Comparison of ENCODE assay signal across 9 mouse cellular contexts in genomic region chr4:119239181-119239682, GRCm38 (mm10). TPM values are rescaled to one million over a fixed set of nuclear protein-coding genes. Genes with fewer than 3 reads are reported as not detected.
A peak's percentile ranks its signal among the peaks of the same experiment; 100 is the strongest.
DNase-seq lines count a peak whose midpoint lies in the region; ATAC-seq and TF ChIP-seq lines count a peak whose summit lies in the region.
"Had no signal": no experiment of that assay in that cellular context is flagged by ENCODE, and none has a peak within 500 bp of the region (broad histone marks: within the 10 kb centered on the region; RNA-seq: fewer than 3 reads in every experiment).

No protein-coding gene starts in this region.

- H3K36me3 ChIP-seq in erythroblast, embryonic 14.5 days (ENCODE audit: control insufficient read depth) = peaks cover 25% of the 10 kb centered on the region
- peaks cover 56% of the 10 kb centered on the region for H3K36me3 ChIP-seq in hindbrain, embryonic 14.5 days (replicated peaks; ENCODE audit: control insufficient read depth, insufficient read depth)
- H3K36me3 ChIP-seq in neural tube, embryonic 14.5 days (ENCODE audit: control insufficient read depth, insufficient read depth, low read length) = peaks cover 36% of the 10 kb centered on the region; the same call in 1 of the 2 replicates

- peak; percentile 75 for ATAC-seq in hindbrain, embryonic 14.5 days (ENCODE audit: low FRiP score)
- peak; percentile 53; the same call in 1 of the 2 replicates for ATAC-seq in neural tube, embryonic 14.5 days (ENCODE audit: low read depth)

- DNase-seq in layer of hippocampus, adult 18-20 months (ENCODE audit: low spot score in 2 of 2) = peak; percentile 39 to 63
- no peak for DNase-seq in layer of hippocampus, postnatal 36 days
- DNase-seq in ZHBTc4 (ENCODE audit: low read depth, low spot score) = peak; percentile 90
- DNase-seq in hindbrain, embryonic 14.5 days (ENCODE audit: low spot score) = peak; percentile 87
- peak; percentile 34 for DNase-seq in lung, adult 2 months
- DNase-seq in urinary bladder, adult 2 months (ENCODE audit: low spot score) = no peak

- no peak for TF ChIP-seq POLR2A in lung, adult 2 months (IDR thresholded peaks at IDR 0.05; ENCODE audit: borderline replicate concordance, extremely low read depth, low read depth, low read length)

- TF ChIP-seq CTCF in lung, adult 2 months (IDR thresholded peaks at IDR 0.05; ENCODE audit: insufficient read depth, low read length) = peak; percentile 45; the same call in 1 of the 2 replicates

- peaks cover 31% of the 10 kb centered on the region for H3K4me1 ChIP-seq in erythroblast, embryonic 14.5 days (ENCODE audit: control insufficient read depth)
- H3K4me1 ChIP-seq in hindbrain, embryonic 14.5 days (replicated peaks; ENCODE audit: control insufficient read depth, insufficient read depth, low read length) = peaks cover 3% of the 10 kb centered on the region; the same call in 1 of the 2 replicates
- H3K4me1 ChIP-seq in lung, adult 2 months (ENCODE audit: control insufficient read depth, insufficient read depth, low read length) = no peaks in the 10 kb centered on the region; the same call in 1 of the 2 replicates
- H3K4me1 ChIP-seq in neural tube, embryonic 14.5 days (ENCODE audit: control insufficient read depth, insufficient read depth, low read length) = no peaks in the 10 kb centered on the region

- 0 out of 2 replicates have a peak overlapping the region, but pooled peaks have one; percentile 13 for H3K4me2 ChIP-seq in hindbrain, embryonic 14.5 days (replicated peaks)
- H3K4me2 ChIP-seq in neural tube, embryonic 14.5 days (ENCODE audit: low read depth, low read length) = no peak overlapping the region

- peak overlapping the region; percentile 50 for H3K4me3 ChIP-seq in erythroblast, embryonic 14.5 days (replicated peaks)
- no peak overlapping the region for H3K4me3 ChIP-seq in hindbrain, embryonic 14.5 days (replicated peaks; ENCODE audit: low read length)
- peak overlapping the region; percentile 32 for H3K4me3 ChIP-seq in lung, adult 2 months (replicated peaks; ENCODE audit: extremely low read depth, low read depth, low read length)
- H3K4me3 ChIP-seq in neural tube, embryonic 14.5 days (ENCODE audit: low read depth, low read length) = no peak overlapping the region

- H3K9me3 ChIP-seq in erythroblast, embryonic 14.5 days (ENCODE audit: control insufficient read depth, low read length) = no peaks in the 10 kb centered on the region
- no peaks in the 10 kb centered on the region for H3K9me3 ChIP-seq in hindbrain, embryonic 14.5 days (ENCODE audit: control insufficient read depth, low read length)
- no peaks in the 10 kb centered on the region for H3K9me3 ChIP-seq in neural tube, embryonic 14.5 days (ENCODE audit: control insufficient read depth, low read length)

- H3K27me3 ChIP-seq in erythroblast, embryonic 14.5 days (ENCODE audit: control insufficient read depth) = peaks cover 6% of the 10 kb centered on the region
- H3K27me3 ChIP-seq in hindbrain, embryonic 14.5 days (ENCODE audit: control insufficient read depth, insufficient read depth, low read length) = no peaks in the 10 kb centered on the region
- H3K27me3 ChIP-seq in neural tube, embryonic 14.5 days (ENCODE audit: control insufficient read depth, insufficient read depth, low read length) = no peaks in the 10 kb centered on the region

- peak overlapping the region; percentile 72 for H3K27ac ChIP-seq in hindbrain, embryonic 14.5 days
- H3K27ac ChIP-seq in neural tube, embryonic 14.5 days (ENCODE audit: low read depth, low read length) = peak overlapping the region; percentile 56; the same call in 1 of the 2 replicates

- WGBS in hindbrain, embryonic 14.5 days = 44% methylated on average over 12 of the region's 12 CpGs
- WGBS in lung, adult 2 months = 26% methylated on average over 12 of the region's 12 CpGs
- whole genome bisulfite sequencing in neural tube, embryonic 14.5 days = 45% methylated on average over 12 of the region's 12 CpGs

- H3K9ac ChIP-seq in hindbrain, embryonic 14.5 days = 0 out of 2 replicates have a peak overlapping the region, but pooled peaks have one; percentile 40
- H3K9ac ChIP-seq in neural tube, embryonic 14.5 days (replicated peaks; ENCODE audit: low read depth, low read length) = 0 out of 2 replicates have a peak overlapping the region, but pooled peaks have one; percentile 26

RNA-seq across cellular contexts. Expression of gene P3h1, which starts 6.5 kb away (rescaled TPM):
- 1 to 10 TPM; 7.7 to 8.5 TPM for total RNA-seq in layer of hippocampus, adult 18-20 months (2021)
- total RNA-seq in layer of hippocampus, postnatal 36 days (2021) = 10 to 100 TPM in 1 of 2 experiments, 1 to 10 TPM in 1; 9.2 to 11.9 TPM
- 0.17 and 0.40 TPM in 2 replicates for polyA plus RNA-seq in erythroblast, embryonic 14.5 days (2012)
- polyA plus RNA-seq in hindbrain, embryonic 14.5 days (2014; fragmentation: Nextera tagmentation; extraction: Ambion mirVana) = 10.9 and 12.7 TPM in 2 replicates
- 22.4 and 24.0 TPM in 2 replicates for polyA plus RNA-seq in lung, adult 2 months (2012; rRNA removed)
- polyA plus RNA-seq in neural tube, embryonic 14.5 days (2014; fragmentation: Nextera tagmentation; extraction: Ambion mirVana) = 9.1 and 15.3 TPM in 2 replicates
- 30.1 and 30.6 TPM in 2 replicates for polyA plus RNA-seq in urinary bladder, adult 2 months (2012; rRNA removed)

RNA-seq across cellular contexts. Expression of gene AU022252, which starts 6.7 kb away (rescaled TPM):
- 10 to 100 TPM; 29.3 to 36.5 TPM for total RNA-seq in layer of hippocampus, adult 18-20 months (2021)
- 10 to 100 TPM; 35.0 TPM for total RNA-seq in layer of hippocampus, postnatal 36 days (2021)
- 1.0 and 1.4 TPM in 2 replicates for polyA plus RNA-seq in erythroblast, embryonic 14.5 days (2012)
- 26.3 and 28.2 TPM in 2 replicates for polyA plus RNA-seq in hindbrain, embryonic 14.5 days (2014; fragmentation: Nextera tagmentation; extraction: Ambion mirVana)
- polyA plus RNA-seq in lung, adult 2 months (2012; rRNA removed) = 3.4 and 6.5 TPM in 2 replicates
- 19.2 and 30.1 TPM in 2 replicates for polyA plus RNA-seq in neural tube, embryonic 14.5 days (2014; fragmentation: Nextera tagmentation; extraction: Ambion mirVana)
- 8.8 TPM in 2 replicates for polyA plus RNA-seq in urinary bladder, adult 2 months (2012; rRNA removed)

RNA-seq across cellular contexts. Expression of gene Cldn19, which starts 16.0 kb away (rescaled TPM):
- under 1 TPM; 0.13 to 0.40 TPM for total RNA-seq in layer of hippocampus, adult 18-20 months (2021)
- under 1 TPM; 0.20 to 0.42 TPM for total RNA-seq in layer of hippocampus, postnatal 36 days (2021)
- not detected in 2 replicates for polyA plus RNA-seq in erythroblast, embryonic 14.5 days (2012)
- polyA plus RNA-seq in hindbrain, embryonic 14.5 days (2014; fragmentation: Nextera tagmentation; extraction: Ambion mirVana) = 1.1 and 1.4 TPM in 2 replicates
- 1.2 TPM in 2 replicates for polyA plus RNA-seq in lung, adult 2 months (2012; rRNA removed)
- 0.75 and 0.79 TPM in 2 replicates for polyA plus RNA-seq in neural tube, embryonic 14.5 days (2014; fragmentation: Nextera tagmentation; extraction: Ambion mirVana)
- polyA plus RNA-seq in urinary bladder, adult 2 months (2012; rRNA removed) = 0.54 and 0.59 TPM in 2 replicates
- polyA plus RNA-seq: heart, embryonic 14.5 days had no signal

RNA-seq across cellular contexts. Expression of gene Tmem269, which starts 21.2 kb away (rescaled TPM):
- total RNA-seq in layer of hippocampus, adult 18-20 months (2021) = under 1 TPM; 0.74 to 0.87 TPM
- 1 to 10 TPM in 1 of 2 experiments, under 1 TPM in 1; 0.56 to 1.1 TPM for total RNA-seq in layer of hippocampus, postnatal 36 days (2021)
- polyA plus RNA-seq in erythroblast, embryonic 14.5 days (2012) = not detected in 2 replicates
- 0.25 TPM in 1 of 2 replicates, not detected in the other for polyA plus RNA-seq in hindbrain, embryonic 14.5 days (2014; fragmentation: Nextera tagmentation; extraction: Ambion mirVana)
- 0.25 and 0.28 TPM in 2 replicates for polyA plus RNA-seq in lung, adult 2 months (2012; rRNA removed)
- 0.78 TPM in 1 of 2 replicates, not detected in the other for polyA plus RNA-seq in neural tube, embryonic 14.5 days (2014; fragmentation: Nextera tagmentation; extraction: Ambion mirVana)
- polyA plus RNA-seq in urinary bladder, adult 2 months (2012; rRNA removed) = 0.29 and 0.43 TPM in 2 replicates

RNA-seq across cellular contexts. Expression of gene Svbp, which starts 44.1 kb away (rescaled TPM):
- total RNA-seq in layer of hippocampus, adult 18-20 months (2021) = 10 to 100 TPM; 15.4 to 17.5 TPM
- total RNA-seq in layer of hippocampus, postnatal 36 days (2021) = 10 to 100 TPM; 16.3 to 19.8 TPM
- polyA plus RNA-seq in erythroblast, embryonic 14.5 days (2012) = 49.7 and 52.4 TPM in 2 replicates
- polyA plus RNA-seq in hindbrain, embryonic 14.5 days (2014; fragmentation: Nextera tagmentation; extraction: Ambion mirVana) = 221 and 251 TPM in 2 replicates
- 18.1 and 24.0 TPM in 2 replicates for polyA plus RNA-seq in lung, adult 2 months (2012; rRNA removed)
- polyA plus RNA-seq in neural tube, embryonic 14.5 days (2014; fragmentation: Nextera tagmentation; extraction: Ambion mirVana) = 230 and 254 TPM in 2 replicates
- 48.0 and 51.4 TPM in 2 replicates for polyA plus RNA-seq in urinary bladder, adult 2 months (2012; rRNA removed)

Comparison
In these comparisons a context has a peak if more than half of its experiments do, and no peak if none do; other contexts are left out.
1. DNase-seq: peak in layer of hippocampus, adult 18-20 months (2 of 2), ZHBTc4 (single experiment), hindbrain, embryonic 14.5 days (single experiment) and lung, adult 2 months (single experiment); none in layer of hippocampus, postnatal 36 days (0 of 2) and urinary bladder, adult 2 months (single experiment).
2. H3K4me3 ChIP-seq: peak in erythroblast, embryonic 14.5 days (single experiment) and lung, adult 2 months (single experiment); none in hindbrain, embryonic 14.5 days (single experiment) and neural tube, embryonic 14.5 days (single experiment).